Mouse (Mus musculus) fat pad, adult 2 months (tissue): Measurements from ENCODE around the gene Gm11084.
A peak's percentile ranks its signal among the peaks of the same experiment; 100 is the strongest.
"Not testable (repeated sequence)": the region's sequence is repeated elsewhere in the genome, so short reads cannot be mapped to it uniquely, and the experiment has no call there.

Experiments
- DNase-seq: peaks from one replicate; pipeline ENCODE4 v3.0.0-alpha.2; 2011; ENCODE audit warnings: low read depth, low spot score; ENCODE audit errors: extremely low read depth

The Gm11084 gene

GRCm38 (mm10) chr2:72986616-72987015 is at the start of gene Gm11084:
Gene Gm11084 (minus strand): TSS chr2:72986716.
- no peak for DNase-seq

GRCm38 (mm10) chr2:73031061-73032055 is 44.8 kb upstream of the Gm11084 start:
- no peak for DNase-seq

- no peak for DNase-seq
Observed at GRCm38 (mm10) chr2:73029846-73030245, 43.3 kb upstream of the Gm11084 start.

- no peak for DNase-seq
Observed at GRCm38 (mm10) chr2:73028019-73028418, 41.5 kb upstream of the Gm11084 start.

- DNase-seq: peak; percentile 50
Observed at GRCm38 (mm10) chr2:73027126-73027525, 40.6 kb upstream of the Gm11084 start.

GRCm38 (mm10) chr2:73023803-73024202 is 37.3 kb upstream of the Gm11084 start:
- DNase-seq: no peak

- no peak for DNase-seq
Observed at GRCm38 (mm10) chr2:73021046-73021445, 34.5 kb upstream of the Gm11084 start.

- no peak for DNase-seq
Observed at GRCm38 (mm10) chr2:73019371-73020146, 33.0 kb upstream of the Gm11084 start.

GRCm38 (mm10) chr2:73014063-73014462 is 27.5 kb upstream of the Gm11084 start:
- DNase-seq: not testable (repeated sequence)

GRCm38 (mm10) chr2:73012636-73013035 is 26.1 kb upstream of the Gm11084 start:
- no peak for DNase-seq

GRCm38 (mm10) chr2:73007472-73007871 is 21.0 kb upstream of the Gm11084 start:
- DNase-seq: no peak

- DNase-seq: peak; percentile 81
Observed at GRCm38 (mm10) chr2:73005611-73006515, 19.3 kb upstream of the Gm11084 start.

GRCm38 (mm10) chr2:73003751-73004717 is 17.5 kb upstream of the Gm11084 start:
- no peak for DNase-seq

GRCm38 (mm10) chr2:73003049-73003448 is 16.5 kb upstream of the Gm11084 start:
- DNase-seq: no peak

GRCm38 (mm10) chr2:73002451-73002850 is 15.9 kb upstream of the Gm11084 start:
- no peak for DNase-seq

- no peak for DNase-seq
Observed at GRCm38 (mm10) chr2:73001994-73002393, 15.5 kb upstream of the Gm11084 start.

- DNase-seq: no peak
Observed at GRCm38 (mm10) chr2:73000194-73000593, 13.7 kb upstream of the Gm11084 start.

GRCm38 (mm10) chr2:72997586-72997985 is 11.1 kb upstream of the Gm11084 start:
- no peak for DNase-seq

GRCm38 (mm10) chr2:72996808-72997378 is 10.4 kb upstream of the Gm11084 start:
- peak; percentile 81 for DNase-seq
